Mouse (Mus musculus): ENCODE measurements around the gene Cbx8. TPM values are rescaled to one million over a fixed set of nuclear protein-coding genes. Genes with fewer than 3 reads are reported as not detected.
A peak's percentile ranks its signal among the peaks of the same experiment; 100 is the strongest.

Gene Cbx8
- 9.8 and 15.2 TPM in 2 replicates for polyA plus RNA-seq (2015; fragmentation: Nextera tagmentation; extraction: Ambion mirVana)

- peak within 1 kb of the TSS; percentile 93 for H3K9ac ChIP-seq (replicated peaks)
- peaks cover 75% of the 10 kb centered on the region for H3K4me1 ChIP-seq (replicated peaks)
- H3K36me3 ChIP-seq: peaks cover 7% of the 10 kb centered on the region
- under 1% methylated on average over 63 of the region's 63 CpGs for WGBS
- peak within 1 kb of the TSS; percentile 92 for H3K27ac ChIP-seq
- peaks cover 76% of the 10 kb centered on the region for H3K27me3 ChIP-seq
- peak; percentile 88 for ATAC-seq
- H3K4me2 ChIP-seq (replicated peaks): peak within 1 kb of the TSS; percentile 88
- no peaks in the 10 kb centered on the region for H3K9me3 ChIP-seq
- H3K4me3 ChIP-seq (replicated peaks): peak within 1 kb of the TSS; percentile 80
Observed at GRCm38 (mm10) chr11:119040600-119041324, at the start of gene Cbx8. Cbx8 (minus strand) TSS chr11:119040969.

DNA sequence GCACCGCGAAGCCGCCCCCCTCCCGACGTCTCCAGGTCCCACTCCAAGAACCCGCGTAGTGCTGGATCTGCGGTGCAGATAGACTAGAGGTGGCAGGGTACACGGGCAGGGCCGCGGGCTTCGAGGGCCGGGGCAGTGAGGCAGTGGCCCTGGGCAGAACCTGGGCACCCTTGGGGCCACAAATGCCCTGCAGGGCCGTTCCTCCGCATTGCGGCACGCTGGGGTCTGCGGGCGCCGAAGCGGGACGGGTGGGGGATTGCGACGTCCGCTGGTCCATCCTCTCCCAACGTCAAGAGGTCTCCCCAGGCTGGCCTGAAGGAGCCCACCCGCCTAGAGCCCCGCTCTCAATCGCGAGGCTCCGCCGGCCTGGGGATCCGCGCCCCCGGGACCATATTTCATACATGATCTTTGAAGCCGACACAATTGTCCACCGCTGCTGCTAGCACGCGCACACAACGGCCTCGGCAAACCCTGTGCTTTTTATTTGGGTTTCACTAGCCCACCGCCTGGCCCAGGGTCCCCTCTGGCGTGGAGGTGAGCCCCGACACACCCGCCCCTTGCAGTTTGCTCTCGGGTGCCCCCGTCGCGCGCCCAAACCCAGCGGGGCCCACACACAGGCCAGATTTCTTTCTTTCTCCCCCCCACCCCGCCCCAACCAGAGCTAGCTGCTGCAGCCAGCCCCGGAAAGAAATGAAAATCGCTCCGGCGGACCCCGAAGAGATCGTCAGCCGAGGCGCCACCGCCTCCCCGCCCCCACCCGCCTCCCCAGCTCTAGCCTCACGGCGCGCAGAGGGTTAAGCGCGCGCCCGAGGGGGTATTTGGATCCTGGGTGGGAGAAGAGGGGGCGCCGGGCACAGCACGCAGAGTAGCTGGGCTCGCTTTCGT is 49.5 kb upstream of the Cbx8 start:
- Histone ChIP-seq H3K27me3 (peaks cover 55% of the 10 kb centered on the region), H3K36me3 (no peaks in the 10 kb centered on the region)
- whole genome bisulfite sequencing: under 1% methylated on average over 75 of the region's 75 CpGs

GRCm38 (mm10) chr11:119089235-119090075 is 48.7 kb upstream of the Cbx8 start:
- H3K4me3 ChIP-seq (replicated peaks): peak overlapping the region; percentile 56
- no peak overlapping the region for H3K27ac ChIP-seq
- no peaks in the 10 kb centered on the region for H3K36me3 ChIP-seq
- peaks cover 50% of the 10 kb centered on the region for H3K4me1 ChIP-seq (replicated peaks)
- no peak for ATAC-seq
- peaks cover 55% of the 10 kb centered on the region for H3K27me3 ChIP-seq
- peak overlapping the region; percentile 90 for H3K4me2 ChIP-seq (replicated peaks)
- no peaks in the 10 kb centered on the region for H3K9me3 ChIP-seq
- peak overlapping the region; percentile 73 for H3K9ac ChIP-seq (replicated peaks)
- under 1% methylated on average over 41 of the region's 41 CpGs for WGBS

More for the DNA sequence above, 49.5 kb upstream of the Cbx8 start:
- ATAC-seq: no peak
- Histone ChIP-seq H3K4me2 (replicated peaks) (peak overlapping the region; percentile 90), H3K27ac (peak overlapping the region; percentile 30; the same call in 1 of the 2 replicates), H3K9me3 (no peaks in the 10 kb centered on the region), H3K4me3 (replicated peaks) (peak overlapping the region; percentile 56), H3K9ac (replicated peaks) (peak overlapping the region; percentile 73), H3K4me1 (replicated peaks) (peaks cover 50% of the 10 kb centered on the region)

DNA sequence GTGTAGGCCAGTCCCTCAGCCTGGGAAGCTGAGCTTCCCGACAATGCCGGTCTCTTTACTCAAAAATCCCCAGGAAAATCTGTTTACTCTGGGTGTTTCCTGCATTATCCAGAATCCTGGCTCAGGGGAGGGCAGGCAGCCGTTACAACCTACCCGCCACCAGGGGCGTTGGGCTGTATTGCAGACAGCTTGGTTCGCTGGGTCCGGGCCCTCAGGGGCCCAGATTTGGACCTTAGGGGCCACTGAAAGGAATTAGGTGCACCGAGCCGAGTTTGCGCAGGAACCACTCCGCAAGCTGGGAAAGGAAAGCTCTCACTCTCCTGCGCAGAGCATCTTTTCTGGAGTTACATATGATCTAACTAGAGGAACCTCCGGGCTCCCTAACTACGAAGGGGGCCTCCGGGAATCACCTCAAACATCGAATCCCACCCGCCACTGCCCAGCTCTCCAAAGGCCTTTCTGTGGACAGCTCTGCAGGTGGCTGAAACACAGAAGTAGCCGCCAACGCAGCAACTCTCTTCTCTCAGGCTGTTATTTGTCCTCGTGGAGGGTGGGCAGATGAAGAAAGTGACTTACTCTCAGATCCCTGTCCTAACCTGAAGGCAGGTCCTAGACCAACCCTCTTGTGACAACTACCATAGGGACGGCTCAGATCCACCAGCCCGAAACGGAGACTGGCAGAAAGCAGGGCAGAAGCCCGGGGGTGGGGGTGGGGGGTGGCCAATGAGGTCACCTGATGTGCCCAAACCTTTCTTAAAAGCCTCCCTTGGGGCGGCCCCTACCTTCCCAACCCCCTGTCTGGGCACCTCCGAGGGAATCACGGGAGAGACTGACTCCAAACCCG is 47.8 kb upstream of the Cbx8 start:
- 2% methylated on average over 28 of the region's 28 CpGs for WGBS
- Histone ChIP-seq H3K4me3 (replicated peaks) (peak overlapping the region; percentile 56; the same call in 1 of the 2 replicates), H3K4me1 (replicated peaks) (peaks cover 59% of the 10 kb centered on the region), H3K4me2 (replicated peaks) (no peak overlapping the region), H3K27me3 (peaks cover 52% of the 10 kb centered on the region), H3K27ac (no peak overlapping the region), H3K36me3 (no peaks in the 10 kb centered on the region), H3K9ac (replicated peaks) (no peak overlapping the region), H3K9me3 (no peaks in the 10 kb centered on the region)
- ATAC-seq: no peak

GRCm38 (mm10) chr11:119087301-119088082 is 46.7 kb upstream of the Cbx8 start:
- H3K4me1 ChIP-seq (replicated peaks): peaks cover 70% of the 10 kb centered on the region
- 2% methylated on average over 35 of the region's 35 CpGs for WGBS
- ATAC-seq: no peak
- H3K27me3 ChIP-seq: peaks cover 53% of the 10 kb centered on the region
- H3K9ac ChIP-seq (replicated peaks): no peak overlapping the region
- H3K27ac ChIP-seq: no peak overlapping the region
- peak overlapping the region; percentile 20; the same call in 1 of the 2 replicates for H3K4me3 ChIP-seq (replicated peaks)
- 0 out of 2 replicates have a peak, but pooled peaks cover under 1% of the 10 kb centered on the region for H3K36me3 ChIP-seq
- 0 out of 2 replicates have a peak overlapping the region, but pooled peaks have one; percentile 17 for H3K4me2 ChIP-seq (replicated peaks)
- H3K9me3 ChIP-seq: no peaks in the 10 kb centered on the region

- peak; percentile 86 for ATAC-seq
Observed at GRCm38 (mm10) chr11:119086144-119086971, 45.6 kb upstream of the Cbx8 start, which contains the start of gene Cbx4. Cbx4 (minus strand) TSS chr11:119086221.

GRCm38 (mm10) chr11:119085279-119086062 is 44.7 kb upstream of the Cbx8 start:
- Histone ChIP-seq H3K27ac (peak overlapping the region; percentile 99), H3K9ac (replicated peaks) (peak overlapping the region; percentile 94), H3K4me1 (replicated peaks) (peaks cover 81% of the 10 kb centered on the region), H3K27me3 (peaks cover 65% of the 10 kb centered on the region), H3K36me3 (peaks cover 21% of the 10 kb centered on the region), H3K4me2 (replicated peaks) (peak overlapping the region; percentile 95), H3K4me3 (replicated peaks) (peak overlapping the region; percentile 84), H3K9me3 (no peaks in the 10 kb centered on the region)
- peak; percentile 68 for ATAC-seq
- under 1% methylated on average over 54 of the region's 66 CpGs for WGBS

More at GRCm38 (mm10) chr11:119086144-119086971, 45.6 kb upstream of the Cbx8 start, which contains the start of gene Cbx4:
- Histone ChIP-seq H3K27me3 (peaks cover 57% of the 10 kb centered on the region), H3K4me2 (replicated peaks) (peak within 1 kb of the TSS; percentile 95), H3K9ac (replicated peaks) (peak within 1 kb of the TSS; percentile 94), H3K36me3 (peaks cover 12% of the 10 kb centered on the region), H3K9me3 (no peaks in the 10 kb centered on the region), H3K27ac (peak within 1 kb of the TSS; percentile 99), H3K4me1 (replicated peaks) (peaks cover 81% of the 10 kb centered on the region), H3K4me3 (replicated peaks) (peak within 1 kb of the TSS; percentile 84)
- WGBS: under 1% methylated on average over 60 of the region's 67 CpGs

DNA sequence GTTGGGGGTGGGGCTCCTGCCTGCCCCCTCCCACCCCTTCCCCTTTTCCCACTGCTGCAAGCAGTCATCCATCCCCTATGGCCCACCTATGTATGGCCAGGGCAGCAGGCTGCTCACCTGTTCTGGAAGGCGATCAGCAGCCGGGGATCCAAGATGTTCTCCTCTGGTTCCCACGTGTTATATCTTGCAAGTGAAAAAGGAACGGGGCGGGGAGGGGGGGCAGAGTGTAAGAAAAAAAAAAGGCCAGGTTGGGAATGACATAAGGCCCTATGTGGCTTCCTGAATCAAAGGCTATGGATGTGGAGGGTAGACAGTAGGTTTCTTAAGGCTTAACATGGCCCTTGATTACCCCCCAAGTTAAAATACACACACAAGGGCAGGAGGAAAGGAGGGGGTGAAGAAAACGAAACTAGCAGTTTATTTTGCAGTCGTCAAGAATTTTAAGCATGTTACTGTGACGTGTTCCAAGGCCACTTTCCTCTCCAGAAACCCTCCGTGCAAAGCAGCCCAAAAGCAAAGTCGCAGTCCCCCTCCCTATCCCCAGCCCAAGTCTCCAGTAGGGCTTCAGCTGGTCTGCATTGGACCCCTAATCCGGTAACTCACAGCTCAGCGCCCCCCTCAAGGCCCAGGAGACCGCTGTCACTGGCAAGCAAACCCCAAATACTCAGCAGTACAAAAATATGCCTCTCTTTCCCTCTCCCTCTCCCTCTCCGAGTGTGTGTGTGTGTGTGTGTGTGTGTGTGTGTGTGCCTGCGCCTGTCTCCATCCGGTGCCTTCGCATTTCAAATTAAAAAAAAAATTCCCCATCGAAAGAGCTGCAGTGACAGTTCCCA is 43.9 kb upstream of the Cbx8 start:
- H3K4me1 ChIP-seq (replicated peaks): peaks cover 79% of the 10 kb centered on the region
- H3K27me3 ChIP-seq: peaks cover 67% of the 10 kb centered on the region
- peaks cover 22% of the 10 kb centered on the region for H3K36me3 ChIP-seq
- H3K27ac ChIP-seq: peak overlapping the region; percentile 99
- H3K9me3 ChIP-seq: no peaks in the 10 kb centered on the region
- H3K4me2 ChIP-seq (replicated peaks): peak overlapping the region; percentile 95
- peak overlapping the region; percentile 94 for H3K9ac ChIP-seq (replicated peaks)
- under 1% methylated on average over 18 of the region's 18 CpGs for WGBS
- H3K4me3 ChIP-seq (replicated peaks): peak overlapping the region; percentile 84
- ATAC-seq: no peak

Measured in midbrain, embryonic 13.5 days (tissue).